Comparison of ENCODE assay signal across 13 mouse cellular contexts in the genomic region with DNA sequence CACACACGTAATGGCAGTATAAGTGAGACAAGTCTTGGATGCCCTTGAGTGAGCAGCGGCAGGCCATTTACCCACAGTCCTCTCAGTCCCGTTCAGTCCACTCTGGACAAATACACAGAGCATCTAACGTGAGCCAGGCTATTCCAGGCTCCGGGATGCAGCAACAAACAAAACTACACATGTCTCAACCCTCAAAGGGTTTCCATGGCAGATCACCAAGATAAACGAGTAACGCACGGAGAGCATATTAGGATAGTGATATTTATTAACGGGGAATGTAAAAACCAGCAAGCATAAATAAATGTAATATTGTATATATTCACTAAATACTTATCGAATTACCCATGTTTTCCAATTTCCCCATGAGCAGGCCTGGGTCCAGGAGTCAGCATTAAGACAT. TPM values are rescaled to one million over a fixed set of nuclear protein-coding genes. Genes with fewer than 3 reads are reported as not detected.
"Had no signal": no experiment of that assay in that cellular context is flagged by ENCODE, and none has a peak within 500 bp of the region (broad histone marks: within the 10 kb centered on the region; RNA-seq: fewer than 3 reads in every experiment).

No protein-coding gene starts in this region.

- DNase-seq: lung, adult 18-20 months; lung, embryonic 14.5 days; lung, postnatal 10 days; lung, postnatal 4 days; right cerebral cortex, postnatal 14 days; spleen, adult 18-20 months; thymus, adult 18-20 months; thymus, postnatal 14 days; thymus, postnatal 36 days had no signal

RNA-seq across cellular contexts. Expression of a gene that starts 15.2 kb away (rescaled TPM):
- total RNA-seq: megakaryocyte, adult 5-6 weeks; megakaryocyte-erythroid progenitor cell, adult 5-6 weeks; monocyte, adult 5-6 weeks; neutrophil, adult 5-6 weeks had no signal
